Mouse (Mus musculus) hindbrain, postnatal 0 days (tissue): ENCODE measurements at regions not wholly inside any gene's neighbourhood (a gene's known extent, or its start where the extent isn't known, plus 50 kb on each side); places are given as distances from the start of the nearest gene placed in this dataset.

ENCODE experiments used
- ATAC-seq: fragments of 200-750 bp; cut with Nextera tagmentation; 2 replicates; pipeline ENCODE4 v1.8.0; 2017; ENCODE audit warnings: mild to moderate bottlenecking, moderate TSS enrichment, moderate library complexity
- DNase-seq: peaks from one replicate; pipeline ENCODE4 v3.0.0-alpha.2; 2015; ENCODE audit warnings: low spot score
- H3K27ac ChIP-seq: fragments of 300-500 bp; sonication (generic); 2 replicates; pipeline ENCODE4 v1.5.1; 2014; ENCODE audit warnings: mild to moderate bottlenecking
- H3K27me3 ChIP-seq: fragments of 300-500 bp; sonication (generic); 2 replicates; pipeline ENCODE4 v1.6.1; 2014; ENCODE audit warnings: low read length, mixed read lengths; ENCODE audit not compliant: insufficient read depth
- H3K36me3 ChIP-seq: fragments of 300-500 bp; sonication (generic); 2 replicates; pipeline ENCODE4 v1.6.1; 2014; ENCODE audit warnings: low read length, mixed read lengths; ENCODE audit not compliant: insufficient read depth
- H3K4me1 ChIP-seq: fragments of 300-500 bp; sonication (generic); 2 replicates; pipeline ENCODE4 v1.6.1; 2014; ENCODE audit warnings: antibody characterized with exemption, low read length, mixed read lengths; ENCODE audit not compliant: insufficient read depth
- H3K4me2 ChIP-seq: fragments of 300-500 bp; sonication (generic); 2 replicates; pipeline ENCODE4 v1.6.1; 2014; ENCODE audit warnings: low read depth, mild to moderate bottlenecking, low read length, moderate library complexity, mixed read lengths
- H3K4me3 ChIP-seq: fragments of 300-500 bp; sonication (generic); 2 replicates; pipeline ENCODE4 v1.5.1; 2014; ENCODE audit warnings: low read length
- H3K9ac ChIP-seq: fragments of 300-500 bp; sonication (generic); replicated peaks from 2 replicates; pipeline ENCODE4 v1.6.1; 2014; ENCODE audit warnings: mild to moderate bottlenecking, low read length, moderate library complexity, mixed read lengths
- H3K9me3 ChIP-seq: fragments of 300-500 bp; sonication (generic); 2 replicates; pipeline ENCODE4 v1.6.1; 2016; ENCODE audit warnings: low read length, mixed read lengths
- CTCF ChIP-seq: IDR thresholded peaks from 2 replicates; pipeline ENCODE4 v1.5.1; 2016; ENCODE audit warnings: antibody characterized with exemption, control low read depth, low read depth
- WGBS: fragments of 180-500 bp; shearing (Covaris S2); extraction: QIAGEN DNeasy Blood & Tissue Kit; methylation state at CpG from one replicate; pipeline ENCODE4 v1.1.7; 2014; 5-methylcytosine and 5-hydroxymethylcytosine counted together

- H3K4me3 ChIP-seq = no peak overlapping the region
- H3K9ac ChIP-seq = no peak overlapping the region
- H3K27ac ChIP-seq = no peak overlapping the region
- H3K9me3 ChIP-seq = no peaks in the 10 kb centered on the region
- no peaks in the 10 kb centered on the region for H3K4me1 ChIP-seq
- TF ChIP-seq CTCF = no peak
- WGBS = 75% methylated on average over 4 of the region's 4 CpGs
- ATAC-seq = no peak
- no peak for DNase-seq
- H3K27me3 ChIP-seq = no peaks in the 10 kb centered on the region
- no peak overlapping the region for H3K4me2 ChIP-seq
- no peaks in the 10 kb centered on the region for H3K36me3 ChIP-seq
Observed at GRCm38 (mm10) chr5:39023241-39023640, 146.6 kb upstream of the Clnk start.

- no peak for DNase-seq
- Histone ChIP-seq H3K9me3 (no peaks in the 10 kb centered on the region), H3K27me3 (no peaks in the 10 kb centered on the region), H3K4me1 (no peaks in the 10 kb centered on the region), H3K27ac (no peak overlapping the region), H3K9ac (no peak overlapping the region), H3K36me3 (no peaks in the 10 kb centered on the region), H3K4me3 (no peak overlapping the region), H3K4me2 (no peak overlapping the region)
- TF ChIP-seq CTCF = no peak
- WGBS = 87% methylated on average over 4 of the region's 4 CpGs
- ATAC-seq = no peak
Observed at GRCm38 (mm10) chr5:39000643-39001042, 124.0 kb upstream of the Clnk start.

- H3K4me3 ChIP-seq = no peak overlapping the region
- no peak overlapping the region for H3K27ac ChIP-seq
- H3K9ac ChIP-seq = no peak overlapping the region
- H3K4me1 ChIP-seq = no peaks in the 10 kb centered on the region
- no peak for TF ChIP-seq CTCF
- no peak for ATAC-seq
- no peak overlapping the region for H3K4me2 ChIP-seq
- no peaks in the 10 kb centered on the region for H3K27me3 ChIP-seq
- DNase-seq = no peak
- 40% methylated on average over 2 of the region's 2 CpGs for WGBS
- no peaks in the 10 kb centered on the region for H3K9me3 ChIP-seq
- no peaks in the 10 kb centered on the region for H3K36me3 ChIP-seq
Observed at GRCm38 (mm10) chr5:38999700-39000099, 123.1 kb upstream of the Clnk start.

GRCm38 (mm10) chr5:38972397-38973159 lies 96.0 kb upstream of the Clnk start:
- Histone ChIP-seq H3K36me3 (no peaks in the 10 kb centered on the region), H3K4me3 (no peak overlapping the region), H3K9ac (no peak overlapping the region), H3K9me3 (no peaks in the 10 kb centered on the region), H3K4me2 (no peak overlapping the region), H3K27ac (no peak overlapping the region), H3K27me3 (no peaks in the 10 kb centered on the region), H3K4me1 (no peaks in the 10 kb centered on the region)
- ATAC-seq (no peak), DNase-seq (no peak)
- TF ChIP-seq CTCF = no peak
- 81% methylated on average over 6 of the region's 6 CpGs for WGBS

GRCm38 (mm10) chr5:38970497-38970896 lies 93.9 kb upstream of the Clnk start:
- DNase-seq (no peak), ATAC-seq (no peak)
- H3K9ac ChIP-seq = no peak overlapping the region
- H3K4me3 ChIP-seq = no peak overlapping the region
- no peak for TF ChIP-seq CTCF
- H3K4me2 ChIP-seq = no peak overlapping the region
- no peaks in the 10 kb centered on the region for H3K9me3 ChIP-seq
- 86% methylated on average over 4 of the region's 4 CpGs for WGBS
- no peaks in the 10 kb centered on the region for H3K4me1 ChIP-seq
- no peaks in the 10 kb centered on the region for H3K36me3 ChIP-seq
- H3K27me3 ChIP-seq = no peaks in the 10 kb centered on the region
- H3K27ac ChIP-seq = no peak overlapping the region

GRCm38 (mm10) chr5:38967010-38967409 lies 90.4 kb upstream of the Clnk start:
- ATAC-seq = no peak
- 35% methylated on average over 1 of the region's 1 CpGs for WGBS
- Histone ChIP-seq H3K4me3 (no peak overlapping the region), H3K27ac (no peak overlapping the region), H3K27me3 (no peaks in the 10 kb centered on the region), H3K4me2 (no peak overlapping the region), H3K9me3 (no peaks in the 10 kb centered on the region), H3K4me1 (no peaks in the 10 kb centered on the region), H3K9ac (no peak overlapping the region), H3K36me3 (no peaks in the 10 kb centered on the region)
- TF ChIP-seq CTCF = no peak
- DNase-seq = no peak

- no peak overlapping the region for H3K4me3 ChIP-seq
- H3K4me1 ChIP-seq = no peaks in the 10 kb centered on the region
- no peaks in the 10 kb centered on the region for H3K27me3 ChIP-seq
- H3K27ac ChIP-seq = no peak overlapping the region
- DNase-seq (no peak), ATAC-seq (no peak)
- no peaks in the 10 kb centered on the region for H3K9me3 ChIP-seq
- no peak overlapping the region for H3K9ac ChIP-seq
- no peak overlapping the region for H3K4me2 ChIP-seq
- no peak for TF ChIP-seq CTCF
- no peaks in the 10 kb centered on the region for H3K36me3 ChIP-seq
Observed at GRCm38 (mm10) chr5:38964445-38964844, 87.8 kb upstream of the Clnk start.
